Mouse (Mus musculus): ENCODE results near the gene Bmi1. TPM values are rescaled to one million over a fixed set of nuclear protein-coding genes. Genes with fewer than 3 reads are reported as not detected.

Bmi1 gene
- total and polyA plus RNA-seq, 3 experiments, result 22.3 to 70.6 (median 59.2) TPM

- Histone ChIP-seq H3K4me3 (no peak overlapping the region), H3K27ac (no peak overlapping the region), H3K9ac (ENCODE audit: low read depth, low read length) (no peak overlapping the region), H3K27me3 (ENCODE audit: control insufficient read depth, insufficient read depth, low read length) (no peaks in the 10 kb centered on the region), H3K36me3 (ENCODE audit: control insufficient read depth, insufficient read depth, low read length) (peaks cover 2% of the 10 kb centered on the region; the same call in 1 of the 2 replicates), H3K79me2 (replicated peaks; ENCODE audit: control insufficient read depth, insufficient read depth, low read length) (no peaks in the 10 kb centered on the region), H3K4me1 (ENCODE audit: control insufficient read depth, insufficient read depth, low read length) (no peaks in the 10 kb centered on the region; the same call in none of the 2 replicates)
- no peak for DNase-seq
- 89% methylated on average over 6 of the region's 6 CpGs for WGBS
- intact Hi-C loops (cut with DNase I), result loop anchor here (5.0 kb wide), 1 partner anchor 64 kb away; no protein-coding TSS in a partner anchor
- no peak for TF ChIP-seq CTCF (IDR thresholded peaks at IDR 0.05)
- TF ChIP-seq POLR2A (IDR thresholded peaks at IDR 0.05; ENCODE audit: insufficient read depth, low read depth, low read length), result no peak
- no peak for TF ChIP-seq EP300 (IDR thresholded peaks at IDR 0.05; ENCODE audit: insufficient read depth, low read depth, low read length)
Observed at GRCm38 (mm10) chr2:18671041-18671440, 5.8 kb upstream of the Bmi1 start.

- no peak for TF ChIP-seq CTCF (IDR thresholded peaks at IDR 0.05)
- no peak for TF ChIP-seq EP300 (IDR thresholded peaks at IDR 0.05; ENCODE audit: insufficient read depth, low read depth, low read length)
- TF ChIP-seq POLR2A (IDR thresholded peaks at IDR 0.05; ENCODE audit: insufficient read depth, low read depth, low read length), result peak; percentile 76
- WGBS, result under 1% methylated on average over 90 of the region's 91 CpGs
- DNase-seq, result peak; percentile 96 to 99
- Histone ChIP-seq H3K4me3 (peak within 1 kb of the TSS; percentile 94), H3K79me2 (replicated peaks; ENCODE audit: control insufficient read depth, insufficient read depth, low read length) (no peaks in the 10 kb centered on the region), H3K9ac (ENCODE audit: low read depth, low read length) (peak within 1 kb of the TSS; percentile 97), H3K4me1 (ENCODE audit: control insufficient read depth, insufficient read depth, low read length) (no peaks in the 10 kb centered on the region; the same call in none of the 2 replicates), H3K36me3 (ENCODE audit: control insufficient read depth, insufficient read depth, low read length) (peaks cover 2% of the 10 kb centered on the region; the same call in 1 of the 2 replicates), H3K27me3 (ENCODE audit: control insufficient read depth, insufficient read depth, low read length) (no peaks in the 10 kb centered on the region), H3K27ac (peak within 1 kb of the TSS; percentile 88)
- intact Hi-C loops (cut with DNase I), result loop anchor here (1.0 to 5.0 kb wide), 2 partner anchors 65 to 85 kb away; no protein-coding TSS in a partner anchor
Observed at GRCm38 (mm10) chr2:18672133-18672765, 4.6 kb upstream of the Bmi1 start, which contains the start of gene Commd3. Commd3 (plus strand) TSS chr2:18672384.

GRCm38 (mm10) chr2:18672766-18673164, 4.1 kb upstream of the Bmi1 start:
- DNase-seq, result no peak
- no peak for TF ChIP-seq CTCF (IDR thresholded peaks at IDR 0.05)
- no peak for TF ChIP-seq POLR2A (IDR thresholded peaks at IDR 0.05; ENCODE audit: insufficient read depth, low read depth, low read length)
- no peak for TF ChIP-seq EP300 (IDR thresholded peaks at IDR 0.05; ENCODE audit: insufficient read depth, low read depth, low read length)

DNA sequence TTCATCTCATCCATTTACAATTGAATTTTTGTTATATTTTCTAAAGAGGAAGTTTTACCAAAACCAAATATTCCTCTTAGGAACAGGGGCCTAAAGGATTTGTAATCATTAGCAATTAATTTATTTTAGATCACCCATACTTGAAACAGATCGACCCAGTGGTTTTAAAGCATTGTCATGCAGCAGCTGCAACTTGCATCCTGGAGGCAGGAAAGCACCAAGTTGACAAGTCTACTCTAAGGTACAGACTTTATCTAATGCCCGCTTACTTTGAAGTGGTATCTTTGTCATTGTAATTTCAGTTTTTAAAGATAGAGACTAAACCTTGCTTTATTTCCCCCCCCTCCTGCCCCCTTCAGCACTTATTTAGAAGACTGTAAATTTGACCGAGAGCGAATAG, 3.1 kb upstream of the Bmi1 start:
- H3K36me3 ChIP-seq (ENCODE audit: control insufficient read depth, insufficient read depth, low read length), result peaks cover 7% of the 10 kb centered on the region; the same call in 1 of the 2 replicates
- H3K9ac ChIP-seq (ENCODE audit: low read depth, low read length), result no peak overlapping the region
- H3K27ac ChIP-seq, result no peak overlapping the region
- H3K4me3 ChIP-seq, result no peak overlapping the region
- no peaks in the 10 kb centered on the region for H3K79me2 ChIP-seq (replicated peaks; ENCODE audit: control insufficient read depth, insufficient read depth, low read length)
- no peaks in the 10 kb centered on the region for H3K27me3 ChIP-seq (ENCODE audit: control insufficient read depth, insufficient read depth, low read length)
- DNase-seq, result no peak
- intact Hi-C loops (cut with DNase I), result loop anchor here (5.0 kb wide), 1 partner anchor 66 kb away; no protein-coding TSS in a partner anchor
- TF ChIP-seq CTCF (IDR thresholded peaks at IDR 0.05), result no peak
- WGBS, result 75% methylated on average over 4 of the region's 4 CpGs
- H3K4me1 ChIP-seq (ENCODE audit: control insufficient read depth, insufficient read depth, low read length), result peaks cover 1% of the 10 kb centered on the region

More at GRCm38 (mm10) chr2:18672766-18673164, 4.1 kb upstream of the Bmi1 start:
- Histone ChIP-seq H3K36me3 (ENCODE audit: control insufficient read depth, insufficient read depth, low read length) (peaks cover 2% of the 10 kb centered on the region; the same call in 1 of the 2 replicates), H3K79me2 (replicated peaks; ENCODE audit: control insufficient read depth, insufficient read depth, low read length) (no peaks in the 10 kb centered on the region), H3K4me3 (peak overlapping the region; percentile 94), H3K27me3 (ENCODE audit: control insufficient read depth, insufficient read depth, low read length) (no peaks in the 10 kb centered on the region), H3K9ac (ENCODE audit: low read depth, low read length) (peak overlapping the region; percentile 94), H3K27ac (peak overlapping the region; percentile 88), H3K4me1 (ENCODE audit: control insufficient read depth, insufficient read depth, low read length) (no peaks in the 10 kb centered on the region; the same call in none of the 2 replicates)
- under 1% methylated on average over 11 of the region's 11 CpGs for WGBS
- intact Hi-C loops (cut with DNase I), result loop anchor here (1.0 to 5.0 kb wide), 2 partner anchors 65 to 85 kb away; no protein-coding TSS in a partner anchor

GRCm38 (mm10) chr2:18674193-18674902, 2.5 kb upstream of the Bmi1 start:
- Histone ChIP-seq H3K36me3 (ENCODE audit: control insufficient read depth, insufficient read depth, low read length) (peaks cover 7% of the 10 kb centered on the region; the same call in 1 of the 2 replicates), H3K4me1 (ENCODE audit: control insufficient read depth, insufficient read depth, low read length) (peaks cover 1% of the 10 kb centered on the region), H3K9ac (ENCODE audit: low read depth, low read length) (no peak overlapping the region), H3K27ac (no peak overlapping the region), H3K4me3 (no peak overlapping the region), H3K79me2 (replicated peaks; ENCODE audit: control insufficient read depth, insufficient read depth, low read length) (no peaks in the 10 kb centered on the region), H3K27me3 (ENCODE audit: control insufficient read depth, insufficient read depth, low read length) (no peaks in the 10 kb centered on the region)
- TF ChIP-seq EP300 (IDR thresholded peaks at IDR 0.05; ENCODE audit: insufficient read depth, low read depth, low read length), result no peak
- no peak for TF ChIP-seq CTCF (IDR thresholded peaks at IDR 0.05)
- TF ChIP-seq POLR2A (IDR thresholded peaks at IDR 0.05; ENCODE audit: insufficient read depth, low read depth, low read length), result no peak
- WGBS, result 92% methylated on average over 4 of the region's 4 CpGs
- intact Hi-C loops (cut with DNase I), result loop anchor here (5.0 kb wide), 1 partner anchor 67 kb away; no protein-coding TSS in a partner anchor
- DNase-seq, result no peak
